In the genomic region with DNA sequence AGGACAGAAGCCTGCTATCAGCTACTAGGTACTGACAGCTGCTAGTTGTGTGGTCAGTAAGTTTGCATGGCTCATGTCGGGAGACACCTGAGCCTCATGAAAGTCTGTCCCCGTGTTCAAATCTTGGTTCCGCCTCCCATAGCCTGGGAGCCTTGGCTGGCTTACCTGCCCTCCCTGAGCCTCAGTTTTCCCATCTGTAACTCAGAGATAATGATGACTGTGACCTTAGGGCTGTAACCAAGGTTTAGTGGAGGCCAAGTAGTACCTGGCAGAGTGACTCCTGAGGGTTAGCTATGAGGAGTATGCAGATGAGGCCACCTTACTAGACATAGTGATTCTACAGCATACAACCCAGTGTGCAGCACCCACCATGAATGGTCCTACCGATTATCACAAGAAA, we compare ENCODE assay signal across 29 mouse cellular contexts.
A peak's percentile ranks its signal among the peaks of the same experiment; 100 is the strongest.
DNase-seq lines count a peak whose midpoint lies in the region; ATAC-seq lines count a peak whose summit lies in the region.
"Had no signal": no experiment of that assay in that cellular context is flagged by ENCODE, and none has a peak within 500 bp of the region (broad histone marks: within the 10 kb centered on the region; RNA-seq: fewer than 3 reads in every experiment).

No protein-coding gene starts in this region.

- no peaks in the 10 kb centered on the region for H3K27me3 ChIP-seq in liver, embryonic 11.5 days (replicated peaks; ENCODE audit: control insufficient read depth, insufficient read depth, low read length)
- no peaks in the 10 kb centered on the region for H3K27me3 ChIP-seq in liver, embryonic 13.5 days
- H3K27me3 ChIP-seq in liver, embryonic 15.5 days: no peaks in the 10 kb centered on the region
- H3K27me3 ChIP-seq: CH12.LX; embryonic facial prominence, embryonic 13.5 days; embryonic facial prominence, embryonic 15.5 days; forebrain, embryonic 12.5 days; Patski had no signal

- peaks cover 4% of the 10 kb centered on the region; the same call in 1 of the 2 replicates for H3K4me1 ChIP-seq in liver, embryonic 11.5 days (replicated peaks; ENCODE audit: control insufficient read depth, insufficient read depth, low read length)
- peaks cover 60% of the 10 kb centered on the region for H3K4me1 ChIP-seq in liver, embryonic 13.5 days (replicated peaks)
- H3K4me1 ChIP-seq in liver, embryonic 15.5 days (replicated peaks): peaks cover 40% of the 10 kb centered on the region
- H3K4me1 ChIP-seq: embryonic facial prominence, embryonic 15.5 days; forebrain, embryonic 12.5 days had no signal

- 85% methylated on average over 4 of the region's 4 CpGs for WGBS in liver, embryonic 11.5 days
- 65% methylated on average over 4 of the region's 4 CpGs for WGBS in liver, embryonic 13.5 days (ENCODE audit: insufficient replicate concordance)
- 70% methylated on average over 4 of the region's 4 CpGs for WGBS in liver, embryonic 15.5 days (ENCODE audit: insufficient replicate concordance)

- DNase-seq in liver, embryonic 11.5 days (ENCODE audit: low spot score): no peak
- DNase-seq in liver: no peak
- no peak for DNase-seq in liver, embryonic 13.5 days
- DNase-seq in yolk sac, embryonic 10.5 days (ENCODE audit: low spot score): no peak
- no peak for DNase-seq in thymus, adult 18-20 months
- no peak for DNase-seq in cerebellum, adult 9-10 months
- DNase-seq: adrenal gland, adult 8-10 months; adrenal gland, postnatal 14 days; adrenal gland, postnatal 36 days; B cell, adult 2 months; cerebellum, adult 11-12 months; cerebellum, adult 2 months; cerebellum, adult 9-11 months; cerebellum, postnatal 14 days; cerebellum, postnatal 36 days; embryo, embryonic 11 days had no signal

- H3K4me3 ChIP-seq in liver, embryonic 11.5 days (ENCODE audit: low read depth, low read length): no peak overlapping the region
- H3K4me3 ChIP-seq in liver, embryonic 13.5 days (replicated peaks): no peak overlapping the region
- no peak overlapping the region for H3K4me3 ChIP-seq in liver, embryonic 15.5 days (replicated peaks)
- H3K4me3 ChIP-seq: embryonic facial prominence, embryonic 13.5 days; embryonic facial prominence, embryonic 15.5 days; forebrain, embryonic 10.5 days; forebrain, embryonic 12.5 days had no signal

- H3K27ac ChIP-seq in liver, embryonic 11.5 days (ENCODE audit: low read depth, low read length): no peak overlapping the region
- peak overlapping the region; percentile 11; the same call in 1 of the 2 replicates for H3K27ac ChIP-seq in liver, embryonic 13.5 days
- H3K27ac ChIP-seq in liver, embryonic 15.5 days (replicated peaks): peak overlapping the region; percentile 53; the same call in 1 of the 2 replicates
- H3K27ac ChIP-seq: embryonic facial prominence, embryonic 13.5 days; embryonic facial prominence, embryonic 15.5 days; forebrain, embryonic 10.5 days; forebrain, embryonic 12.5 days had no signal

- H3K9ac ChIP-seq in liver, embryonic 11.5 days (ENCODE audit: low read depth, low read length): no peak overlapping the region
- H3K9ac ChIP-seq in liver, embryonic 13.5 days: 0 out of 2 replicates have a peak overlapping the region, but pooled peaks have one; percentile 18
- H3K9ac ChIP-seq in liver, embryonic 15.5 days: no peak overlapping the region
- H3K9ac ChIP-seq: embryonic facial prominence, embryonic 13.5 days; embryonic facial prominence, embryonic 15.5 days; forebrain, embryonic 12.5 days had no signal

- ATAC-seq in liver, embryonic 11.5 days (replicated peaks; ENCODE audit: low FRiP score): 0 out of 2 replicates have a peak, but pooled peaks have one; percentile 19
- ATAC-seq in erythroblast, adult 5-6 weeks (replicated peaks; ENCODE audit: low FRiP score, poor library complexity, severe bottlenecking): 0 out of 2 replicates have a peak, but pooled peaks have one; percentile 34
- ATAC-seq in liver, embryonic 13.5 days (ENCODE audit: low read depth): peak; percentile 51
- no peak for ATAC-seq in liver, embryonic 15.5 days (ENCODE audit: insufficient read depth)
- ATAC-seq: activated CD4-positive, CD25-positive, alpha-beta regulatory T cell, adult 4 months; CD4-positive, CD25-positive, alpha-beta regulatory T cell, adult 4 months; forebrain, embryonic 14.5 days; forebrain, embryonic 16.5 days; Patski had no signal

- no peaks in the 10 kb centered on the region for H3K9me3 ChIP-seq in liver, embryonic 11.5 days (ENCODE audit: control insufficient read depth, low read length)
- H3K9me3 ChIP-seq in liver, embryonic 13.5 days (replicated peaks): no peaks in the 10 kb centered on the region
- no peaks in the 10 kb centered on the region for H3K9me3 ChIP-seq in liver, embryonic 15.5 days (replicated peaks)
- H3K9me3 ChIP-seq: embryonic facial prominence, embryonic 13.5 days; embryonic facial prominence, embryonic 15.5 days; forebrain, embryonic 10.5 days; forebrain, embryonic 12.5 days; G1E had no signal

- H3K36me3 ChIP-seq in liver, embryonic 11.5 days (ENCODE audit: control insufficient read depth, insufficient read depth, low read length): no peaks in the 10 kb centered on the region
- H3K36me3 ChIP-seq in liver, embryonic 13.5 days: no peaks in the 10 kb centered on the region
- H3K36me3 ChIP-seq in liver, embryonic 15.5 days (replicated peaks): no peaks in the 10 kb centered on the region
- H3K36me3 ChIP-seq: embryonic facial prominence, embryonic 13.5 days; embryonic facial prominence, embryonic 15.5 days; forebrain, embryonic 10.5 days; forebrain, embryonic 12.5 days; G1E had no signal

- no peak overlapping the region for H3K4me2 ChIP-seq in liver, embryonic 11.5 days
- H3K4me2 ChIP-seq in liver, embryonic 13.5 days: no peak overlapping the region
- no peak overlapping the region for H3K4me2 ChIP-seq in liver, embryonic 15.5 days
- H3K4me2 ChIP-seq: embryonic facial prominence, embryonic 13.5 days; embryonic facial prominence, embryonic 15.5 days; forebrain, embryonic 12.5 days had no signal
